Mouse (Mus musculus): ENCODE measurements around the gene Lcn10. TPM values are rescaled to one million over a fixed set of nuclear protein-coding genes. Genes with fewer than 3 reads are reported as not detected.

The Lcn10 gene
- total RNA-seq (2014; fragmentation: Nextera tagmentation), result not detected in 2 replicates
- total RNA-seq (2017), result 0.17 TPM in 1 of 2 replicates, not detected in the other
- polyA plus RNA-seq (2012), result not detected in 2 replicates

GRCm38 (mm10) chr2:25682426-25682825, at the start of gene Lcn10:
Gene Lcn10, plus strand, starts transcription at chr2:25682726.
- H3K27me3 ChIP-seq (ENCODE audit: insufficient read depth, low read length), result peaks cover 2% of the 10 kb centered on the region; the same call in 1 of the 2 replicates
- H3K36me3 ChIP-seq (replicated peaks), result no peaks in the 10 kb centered on the region
- no peaks in the 10 kb centered on the region for H3K4me1 ChIP-seq (ENCODE audit: insufficient read depth, low read depth, low read length)
- H3K9me3 ChIP-seq (replicated peaks), result no peaks in the 10 kb centered on the region
- no peak for TF ChIP-seq POLR2AphosphoS5 (IDR thresholded peaks at IDR 0.05; ENCODE audit: insufficient replicate concordance, low read depth, low read length)
- no peak for TF ChIP-seq TAL1 (conservative IDR thresholded peaks at IDR 0.05; ENCODE audit: low read depth, low read length)
- TF ChIP-seq CTCF (IDR thresholded peaks at IDR 0.05; ENCODE audit: low read depth, low read length), result no peak
- no peak for TF ChIP-seq GATA1 (IDR thresholded peaks at IDR 0.05; ENCODE audit: borderline replicate concordance, low read length)
- no peak for TF ChIP-seq GATA2 (IDR thresholded peaks at IDR 0.05; ENCODE audit: borderline replicate concordance, low read depth, low read length)
- no peak for DNase-seq (ENCODE audit: low spot score)
- ATAC-seq (ENCODE audit: extremely low read depth, insufficient number of reproducible peaks, low FRiP score, poor library complexity, severe bottlenecking), result no peak
- no peak within 1 kb of the TSS for H3K4me3 ChIP-seq (ENCODE audit: low read depth, low read length)

GRCm38 (mm10) chr2:25633616-25634015, 48.9 kb upstream of the Lcn10 start:
- peaks cover 11% of the 10 kb centered on the region; the same call in 1 of the 2 replicates for H3K27me3 ChIP-seq (ENCODE audit: insufficient read depth, low read length)

GRCm38 (mm10) chr2:25634046-25634445, 48.5 kb upstream of the Lcn10 start:
- H3K27me3 ChIP-seq (ENCODE audit: insufficient read depth, low read length), result peaks cover 8% of the 10 kb centered on the region; the same call in 1 of the 2 replicates
- H3K9me3 ChIP-seq (replicated peaks), result no peaks in the 10 kb centered on the region
- no peak overlapping the region for H3K4me3 ChIP-seq (ENCODE audit: low read depth, low read length)
- ATAC-seq (ENCODE audit: extremely low read depth, insufficient number of reproducible peaks, low FRiP score, poor library complexity, severe bottlenecking), result no peak
- no peak for DNase-seq (ENCODE audit: low spot score)
- TF ChIP-seq POLR2AphosphoS5 (IDR thresholded peaks at IDR 0.05; ENCODE audit: insufficient replicate concordance, low read depth, low read length) (no peak), TAL1 (conservative IDR thresholded peaks at IDR 0.05; ENCODE audit: low read depth, low read length) (no peak), GATA1 (IDR thresholded peaks at IDR 0.05; ENCODE audit: borderline replicate concordance, low read length) (no peak), CTCF (IDR thresholded peaks at IDR 0.05; ENCODE audit: low read depth, low read length) (no peak), GATA2 (IDR thresholded peaks at IDR 0.05; ENCODE audit: borderline replicate concordance, low read depth, low read length) (no peak)
- no peaks in the 10 kb centered on the region for H3K36me3 ChIP-seq (replicated peaks)
- no peaks in the 10 kb centered on the region for H3K4me1 ChIP-seq (ENCODE audit: insufficient read depth, low read depth, low read length)

More at GRCm38 (mm10) chr2:25633616-25634015, 48.9 kb upstream of the Lcn10 start:
- Histone ChIP-seq H3K36me3 (replicated peaks) (no peaks in the 10 kb centered on the region), H3K9me3 (replicated peaks) (no peaks in the 10 kb centered on the region), H3K4me1 (ENCODE audit: insufficient read depth, low read depth, low read length) (no peaks in the 10 kb centered on the region), H3K4me3 (ENCODE audit: low read depth, low read length) (no peak overlapping the region)
- DNase-seq (ENCODE audit: low spot score), result no peak
- no peak for ATAC-seq (ENCODE audit: extremely low read depth, insufficient number of reproducible peaks, low FRiP score, poor library complexity, severe bottlenecking)
- no peak for TF ChIP-seq GATA2 (IDR thresholded peaks at IDR 0.05; ENCODE audit: borderline replicate concordance, low read depth, low read length)
- TF ChIP-seq POLR2AphosphoS5 (IDR thresholded peaks at IDR 0.05; ENCODE audit: insufficient replicate concordance, low read depth, low read length), result no peak
- no peak for TF ChIP-seq GATA1 (IDR thresholded peaks at IDR 0.05; ENCODE audit: borderline replicate concordance, low read length)
- TF ChIP-seq CTCF (IDR thresholded peaks at IDR 0.05; ENCODE audit: low read depth, low read length), result no peak
- no peak for TF ChIP-seq TAL1 (conservative IDR thresholded peaks at IDR 0.05; ENCODE audit: low read depth, low read length)

GRCm38 (mm10) chr2:25639890-25640289, 42.6 kb upstream of the Lcn10 start:
- Histone ChIP-seq H3K4me3 (ENCODE audit: low read depth, low read length) (no peak overlapping the region), H3K9me3 (replicated peaks) (no peaks in the 10 kb centered on the region), H3K27me3 (ENCODE audit: insufficient read depth, low read length) (peaks cover 7% of the 10 kb centered on the region), H3K36me3 (replicated peaks) (no peaks in the 10 kb centered on the region), H3K4me1 (ENCODE audit: insufficient read depth, low read depth, low read length) (no peaks in the 10 kb centered on the region)
- ATAC-seq (ENCODE audit: extremely low read depth, insufficient number of reproducible peaks, low FRiP score, poor library complexity, severe bottlenecking), result no peak
- no peak for DNase-seq (ENCODE audit: low spot score)
- TF ChIP-seq POLR2AphosphoS5 (IDR thresholded peaks at IDR 0.05; ENCODE audit: insufficient replicate concordance, low read depth, low read length), result no peak
- TF ChIP-seq GATA1 (IDR thresholded peaks at IDR 0.05; ENCODE audit: borderline replicate concordance, low read length), result no peak

- DNase-seq (ENCODE audit: low spot score) (no peak), ATAC-seq (ENCODE audit: extremely low read depth, insufficient number of reproducible peaks, low FRiP score, poor library complexity, severe bottlenecking) (no peak)
- no peaks in the 10 kb centered on the region for H3K36me3 ChIP-seq (replicated peaks)
- TF ChIP-seq TAL1 (conservative IDR thresholded peaks at IDR 0.05; ENCODE audit: low read depth, low read length) (no peak), CTCF (IDR thresholded peaks at IDR 0.05; ENCODE audit: low read depth, low read length) (no peak), GATA1 (IDR thresholded peaks at IDR 0.05; ENCODE audit: borderline replicate concordance, low read length) (no peak), POLR2AphosphoS5 (IDR thresholded peaks at IDR 0.05; ENCODE audit: insufficient replicate concordance, low read depth, low read length) (no peak), GATA2 (IDR thresholded peaks at IDR 0.05; ENCODE audit: borderline replicate concordance, low read depth, low read length) (no peak)
- H3K4me3 ChIP-seq (ENCODE audit: low read depth, low read length), result no peak within 1 kb of the TSS
- H3K4me1 ChIP-seq (ENCODE audit: insufficient read depth, low read depth, low read length), result no peaks in the 10 kb centered on the region
- no peaks in the 10 kb centered on the region for H3K9me3 ChIP-seq (replicated peaks)
- peaks cover 28% of the 10 kb centered on the region for H3K27me3 ChIP-seq (ENCODE audit: insufficient read depth, low read length)
Measured at GRCm38 (mm10) chr2:25652902-25653301, 29.6 kb upstream of the Lcn10 start, which contains the start of gene Lcn8. Gene Lcn8, plus strand, starts transcription at chr2:25653120.

GRCm38 (mm10) chr2:25654502-25654901, 28.0 kb upstream of the Lcn10 start:
- DNase-seq (ENCODE audit: low spot score) (no peak), ATAC-seq (ENCODE audit: extremely low read depth, insufficient number of reproducible peaks, low FRiP score, poor library complexity, severe bottlenecking) (no peak)
- peaks cover 28% of the 10 kb centered on the region for H3K27me3 ChIP-seq (ENCODE audit: insufficient read depth, low read length)
- no peak overlapping the region for H3K4me3 ChIP-seq (ENCODE audit: low read depth, low read length)
- H3K36me3 ChIP-seq (replicated peaks), result no peaks in the 10 kb centered on the region
- no peak for TF ChIP-seq POLR2AphosphoS5 (IDR thresholded peaks at IDR 0.05; ENCODE audit: insufficient replicate concordance, low read depth, low read length)
- no peak for TF ChIP-seq TAL1 (conservative IDR thresholded peaks at IDR 0.05; ENCODE audit: low read depth, low read length)
- TF ChIP-seq CTCF (IDR thresholded peaks at IDR 0.05; ENCODE audit: low read depth, low read length), result no peak
- TF ChIP-seq GATA1 (IDR thresholded peaks at IDR 0.05; ENCODE audit: borderline replicate concordance, low read length), result no peak
- H3K4me1 ChIP-seq (ENCODE audit: insufficient read depth, low read depth, low read length), result no peaks in the 10 kb centered on the region
- H3K9me3 ChIP-seq (replicated peaks), result no peaks in the 10 kb centered on the region

Measured in G1E (cell line).